Mouse (Mus musculus): ENCODE measurements around the gene Gm9833. TPM values are rescaled to one million over a fixed set of nuclear protein-coding genes. Genes with fewer than 3 reads are reported as not detected.

Gene Gm9833
- polyA plus RNA-seq, 1 experiment from 2014 or later: 6.8 TPM

- Histone ChIP-seq H3K9me3 (no peaks in the 10 kb centered on the region), H3K27me3 (peaks cover 3% of the 10 kb centered on the region; the same call in 1 of the 2 replicates), H3K4me2 (no peak overlapping the region), H3K27ac (no peak overlapping the region), H3K4me1 (replicated peaks) (no peaks in the 10 kb centered on the region), H3K4me3 (no peak overlapping the region), H3K36me3 (no peaks in the 10 kb centered on the region), H3K9ac (no peak overlapping the region)
- 53% methylated on average over 7 of the region's 7 CpGs for WGBS
- no peak for ATAC-seq (ENCODE audit: low FRiP score)
Measured at GRCm38 (mm10) chr3:10092499-10092898, 4.6 kb downstream of the Gm9833 start.

DNA sequence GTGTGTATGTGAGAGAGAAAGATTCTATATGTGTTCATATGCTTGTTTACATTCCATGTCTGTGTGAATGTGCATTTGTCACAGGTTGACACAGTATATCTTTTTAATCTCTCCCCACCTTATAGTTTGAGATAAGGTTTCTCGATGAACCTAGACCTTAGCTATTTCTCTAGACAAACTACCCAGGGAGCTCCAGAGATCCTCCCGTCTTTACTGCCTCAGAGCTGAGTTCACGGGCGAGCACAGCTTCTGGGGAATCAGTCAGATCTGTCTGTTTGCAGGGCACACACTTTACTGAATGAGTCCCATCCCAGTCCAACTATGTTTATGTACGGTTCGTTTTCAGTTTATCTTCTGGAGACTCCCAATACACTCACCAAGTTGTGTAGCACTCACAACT, 5.0 kb downstream of the Gm9833 start:
- Histone ChIP-seq H3K4me3 (no peak overlapping the region), H3K27me3 (no peaks in the 10 kb centered on the region), H3K36me3 (no peaks in the 10 kb centered on the region), H3K9me3 (no peaks in the 10 kb centered on the region), H3K9ac (no peak overlapping the region), H3K4me1 (replicated peaks) (no peaks in the 10 kb centered on the region), H3K4me2 (no peak overlapping the region), H3K27ac (no peak overlapping the region)
- 84% methylated on average over 6 of the region's 6 CpGs for WGBS
- no peak for ATAC-seq (ENCODE audit: low FRiP score)

DNA sequence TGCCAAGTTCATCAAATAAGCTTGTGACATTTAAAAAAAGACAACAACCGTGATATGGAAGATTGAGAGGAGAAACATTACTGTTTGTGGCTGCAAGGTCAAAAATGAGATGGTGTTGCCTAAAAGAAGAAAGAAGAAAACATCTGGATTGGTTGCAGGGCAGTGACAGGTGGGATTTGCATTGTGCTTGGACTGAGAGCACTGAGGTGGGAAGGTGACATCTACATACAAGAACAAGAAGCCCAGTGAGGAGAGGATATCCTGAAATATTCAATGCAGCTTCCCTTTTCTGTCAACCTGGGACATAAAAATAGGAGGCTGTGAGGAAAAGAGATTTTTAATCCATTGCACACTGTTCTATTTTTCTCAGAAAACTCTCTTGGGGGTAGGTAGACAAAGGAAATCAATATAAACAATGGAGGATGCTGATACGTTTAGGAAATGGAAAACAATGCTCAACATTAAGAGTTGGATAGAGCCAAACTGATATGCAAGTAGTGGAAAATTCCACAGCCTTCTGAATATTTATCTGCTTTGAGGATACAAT, 7.2 kb downstream of the Gm9833 start:
- ATAC-seq (ENCODE audit: low FRiP score): no peak
- Histone ChIP-seq H3K9me3 (no peaks in the 10 kb centered on the region), H3K9ac (no peak overlapping the region), H3K27ac (no peak overlapping the region), H3K36me3 (no peaks in the 10 kb centered on the region), H3K4me3 (no peak overlapping the region), H3K4me2 (no peak overlapping the region), H3K27me3 (no peaks in the 10 kb centered on the region), H3K4me1 (replicated peaks) (no peaks in the 10 kb centered on the region)
- 84% methylated on average over 2 of the region's 2 CpGs for WGBS

DNA sequence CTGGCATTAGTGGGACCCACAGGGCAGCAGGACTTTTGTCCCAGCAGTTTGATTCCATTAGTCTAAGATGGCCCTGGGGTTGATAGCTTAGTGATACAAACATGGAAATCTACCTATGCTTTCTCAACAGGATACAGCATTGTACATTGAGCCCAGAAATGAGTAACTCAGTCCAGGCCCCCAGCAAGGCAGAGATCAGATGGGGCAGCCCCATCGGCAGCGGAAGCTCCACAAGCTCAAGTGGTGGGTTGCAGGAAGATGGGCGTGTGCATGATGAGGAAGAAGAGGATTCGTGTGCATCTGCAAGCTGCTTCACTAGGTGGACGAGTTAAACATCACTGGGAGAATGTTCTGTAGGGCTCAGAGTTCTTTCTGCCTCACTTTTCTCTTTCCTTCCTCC, 11.8 kb downstream of the Gm9833 start:
- Histone ChIP-seq H3K27ac (no peak overlapping the region), H3K9me3 (no peaks in the 10 kb centered on the region), H3K4me3 (no peak overlapping the region), H3K9ac (no peak overlapping the region), H3K27me3 (no peaks in the 10 kb centered on the region), H3K4me1 (replicated peaks) (no peaks in the 10 kb centered on the region), H3K36me3 (no peaks in the 10 kb centered on the region), H3K4me2 (no peak overlapping the region)
- WGBS: 90% methylated on average over 5 of the region's 5 CpGs
- no peak for ATAC-seq (ENCODE audit: low FRiP score)

DNA sequence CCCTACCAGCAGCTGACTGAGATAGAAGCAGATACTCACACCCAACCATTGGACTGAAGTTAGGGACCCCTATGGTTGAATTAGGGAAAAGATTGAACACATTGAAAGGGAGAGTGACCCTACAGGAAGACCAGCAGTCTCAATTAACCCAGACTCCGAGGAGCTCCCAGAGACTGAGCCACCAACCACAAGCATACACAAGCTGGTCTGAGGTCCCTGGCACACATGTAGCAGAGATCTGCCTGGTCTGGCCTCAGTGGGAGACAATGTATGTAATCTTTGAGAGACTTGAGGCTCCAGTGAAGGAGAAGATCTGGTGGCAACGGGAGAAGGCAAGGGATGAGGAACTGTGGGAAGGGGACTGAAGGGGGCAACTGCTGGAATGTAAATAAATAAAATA, 23.7 kb downstream of the Gm9833 start:
- WGBS: 98% methylated on average over 2 of the region's 2 CpGs
- no peak overlapping the region for H3K4me2 ChIP-seq
- H3K36me3 ChIP-seq: no peaks in the 10 kb centered on the region
- H3K27me3 ChIP-seq: no peaks in the 10 kb centered on the region
- H3K9ac ChIP-seq: no peak overlapping the region
- no peak overlapping the region for H3K27ac ChIP-seq
- H3K4me1 ChIP-seq (replicated peaks): no peaks in the 10 kb centered on the region
- ATAC-seq (ENCODE audit: low FRiP score): no peak
- no peak overlapping the region for H3K4me3 ChIP-seq
- no peaks in the 10 kb centered on the region for H3K9me3 ChIP-seq

DNA sequence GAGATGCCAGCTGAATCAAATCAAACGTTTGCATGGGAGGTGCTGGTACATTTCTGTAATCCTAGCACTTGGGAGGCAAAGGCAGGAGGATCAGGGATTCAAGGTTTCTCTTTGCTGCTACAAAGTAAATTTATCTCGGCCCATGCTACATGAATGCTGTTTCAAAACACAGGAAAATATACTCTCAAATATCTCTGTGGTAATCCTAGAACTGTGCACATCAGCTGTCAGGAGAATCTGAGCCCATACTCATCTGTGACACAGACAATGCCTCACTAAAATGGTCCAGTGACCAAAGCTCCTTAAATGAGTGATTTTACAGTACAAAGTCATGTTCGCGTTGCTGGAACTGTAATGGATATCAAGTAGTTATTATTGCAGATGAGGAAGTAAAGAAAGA, 24.3 kb downstream of the Gm9833 start:
- no peaks in the 10 kb centered on the region for H3K4me1 ChIP-seq (replicated peaks)
- no peaks in the 10 kb centered on the region for H3K27me3 ChIP-seq
- H3K36me3 ChIP-seq: no peaks in the 10 kb centered on the region
- WGBS: 84% methylated on average over 4 of the region's 4 CpGs
- H3K4me2 ChIP-seq: no peak overlapping the region
- H3K27ac ChIP-seq: no peak overlapping the region
- no peak overlapping the region for H3K4me3 ChIP-seq
- H3K9me3 ChIP-seq: no peaks in the 10 kb centered on the region
- no peak overlapping the region for H3K9ac ChIP-seq
- ATAC-seq (ENCODE audit: low FRiP score): no peak

DNA sequence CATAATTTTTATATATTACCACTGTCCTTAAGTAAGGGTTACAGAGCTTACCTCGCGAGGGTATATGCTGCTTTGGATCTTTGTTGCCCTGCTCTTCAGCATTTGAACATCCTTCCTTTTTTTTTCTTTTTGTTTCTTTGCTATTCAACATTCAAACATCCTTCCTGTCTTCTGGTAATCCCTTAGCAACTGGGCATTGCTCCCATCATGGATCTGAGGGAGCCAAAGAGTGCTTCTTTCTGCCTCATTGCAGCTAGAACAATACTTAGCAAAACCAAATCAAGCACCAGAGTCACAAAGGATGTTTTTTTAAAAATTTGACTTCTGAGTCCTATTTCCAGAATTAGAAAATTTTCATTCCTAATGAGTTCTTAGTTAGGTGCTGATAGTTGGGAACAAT, 24.8 kb downstream of the Gm9833 start:
- Histone ChIP-seq H3K27ac (no peak overlapping the region), H3K9me3 (no peaks in the 10 kb centered on the region), H3K27me3 (no peaks in the 10 kb centered on the region), H3K4me3 (no peak overlapping the region), H3K4me1 (replicated peaks) (no peaks in the 10 kb centered on the region), H3K9ac (no peak overlapping the region), H3K36me3 (no peaks in the 10 kb centered on the region), H3K4me2 (no peak overlapping the region)
- WGBS: 78% methylated on average over 2 of the region's 2 CpGs
- no peak for ATAC-seq (ENCODE audit: low FRiP score)

- Histone ChIP-seq H3K9ac (no peak overlapping the region), H3K27me3 (no peaks in the 10 kb centered on the region), H3K4me2 (no peak overlapping the region), H3K9me3 (no peaks in the 10 kb centered on the region), H3K4me1 (replicated peaks) (no peaks in the 10 kb centered on the region), H3K4me3 (no peak overlapping the region), H3K27ac (no peak overlapping the region), H3K36me3 (no peaks in the 10 kb centered on the region)
- 92% methylated on average over 12 of the region's 12 CpGs for WGBS
- no peak for ATAC-seq (ENCODE audit: low FRiP score)
Measured at GRCm38 (mm10) chr3:10116531-10116930, 28.6 kb downstream of the Gm9833 start.

DNA sequence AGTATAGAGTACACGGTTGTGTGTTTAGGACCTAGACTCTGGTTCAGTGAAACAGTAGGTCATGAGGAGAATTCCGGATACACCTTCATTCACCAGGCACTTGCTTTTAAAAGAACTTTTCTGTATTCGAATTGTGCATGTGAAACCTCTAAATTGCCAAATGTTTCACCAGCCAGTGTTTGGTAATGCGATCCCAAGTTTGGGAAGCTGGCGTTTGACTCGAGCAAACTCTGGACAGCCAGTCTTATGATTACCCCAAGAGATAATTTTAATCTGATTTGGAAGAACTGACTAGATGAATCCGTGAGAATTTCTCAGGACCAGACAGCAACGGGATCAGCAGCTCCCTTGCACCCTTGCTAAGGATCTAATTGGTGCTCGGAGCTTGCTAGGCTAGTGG, 33.3 kb downstream of the Gm9833 start:
- WGBS: 93% methylated on average over 9 of the region's 9 CpGs
- no peaks in the 10 kb centered on the region for H3K36me3 ChIP-seq
- no peak overlapping the region for H3K4me3 ChIP-seq
- H3K9ac ChIP-seq: no peak overlapping the region
- H3K27me3 ChIP-seq: no peaks in the 10 kb centered on the region
- no peak for ATAC-seq (ENCODE audit: low FRiP score)
- no peak overlapping the region for H3K4me2 ChIP-seq
- H3K27ac ChIP-seq: no peak overlapping the region
- no peaks in the 10 kb centered on the region for H3K9me3 ChIP-seq
- no peaks in the 10 kb centered on the region for H3K4me1 ChIP-seq (replicated peaks)

DNA sequence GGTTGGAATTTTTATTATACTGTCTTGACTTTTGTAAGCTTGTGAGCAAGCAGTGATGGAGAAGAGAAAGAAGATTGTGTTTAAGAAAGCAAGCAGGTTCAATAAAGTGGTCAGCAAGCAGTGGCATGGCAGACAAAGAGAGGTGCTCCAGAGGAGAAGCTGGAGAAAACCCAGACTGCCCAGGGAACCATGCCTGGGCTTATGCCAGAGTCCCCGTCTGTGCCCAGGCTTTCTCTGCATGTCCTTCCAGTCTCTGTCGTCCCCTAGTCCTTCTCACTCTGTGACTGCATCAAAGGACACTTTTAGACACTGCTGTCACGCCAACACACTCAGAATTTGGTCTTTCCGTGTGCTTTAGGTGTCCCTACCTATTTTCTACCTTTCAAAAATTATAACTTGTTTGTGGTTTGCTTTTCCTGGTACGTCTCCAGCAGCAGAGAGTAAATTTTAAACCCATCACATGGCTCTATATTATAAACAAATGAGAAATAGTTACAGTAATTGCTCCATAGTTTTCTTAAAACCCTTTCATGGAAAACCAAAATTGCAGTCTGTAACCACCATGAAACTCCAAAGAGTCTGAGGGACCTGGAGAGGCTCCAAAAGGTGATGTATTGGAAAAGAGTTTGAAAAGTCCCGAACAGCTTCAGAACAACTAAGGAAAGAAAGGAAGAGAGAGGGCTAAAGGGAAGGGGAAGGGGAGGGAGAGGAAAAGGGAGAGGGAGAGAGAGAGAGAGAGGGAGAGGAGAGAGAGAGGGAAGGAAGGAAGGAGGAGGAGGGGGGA, 34.2 kb downstream of the Gm9833 start:
- no peaks in the 10 kb centered on the region for H3K9me3 ChIP-seq
- WGBS: 82% methylated on average over 6 of the region's 6 CpGs
- ATAC-seq (ENCODE audit: low FRiP score): no peak
- H3K36me3 ChIP-seq: no peaks in the 10 kb centered on the region
- no peak overlapping the region for H3K4me2 ChIP-seq
- H3K4me1 ChIP-seq (replicated peaks): no peaks in the 10 kb centered on the region
- no peak overlapping the region for H3K27ac ChIP-seq
- H3K9ac ChIP-seq: no peak overlapping the region
- no peaks in the 10 kb centered on the region for H3K27me3 ChIP-seq
- H3K4me3 ChIP-seq: no peak overlapping the region

GRCm38 (mm10) chr3:10123615-10124014, 35.7 kb downstream of the Gm9833 start:
- no peak overlapping the region for H3K4me2 ChIP-seq
- no peak overlapping the region for H3K4me3 ChIP-seq
- 93% methylated on average over 1 of the region's 1 CpGs for WGBS
- no peak for ATAC-seq (ENCODE audit: low FRiP score)
- H3K9me3 ChIP-seq: no peaks in the 10 kb centered on the region
- H3K36me3 ChIP-seq: no peaks in the 10 kb centered on the region
- H3K27ac ChIP-seq: no peak overlapping the region
- H3K27me3 ChIP-seq: no peaks in the 10 kb centered on the region
- no peaks in the 10 kb centered on the region for H3K4me1 ChIP-seq (replicated peaks)
- no peak overlapping the region for H3K9ac ChIP-seq

DNA sequence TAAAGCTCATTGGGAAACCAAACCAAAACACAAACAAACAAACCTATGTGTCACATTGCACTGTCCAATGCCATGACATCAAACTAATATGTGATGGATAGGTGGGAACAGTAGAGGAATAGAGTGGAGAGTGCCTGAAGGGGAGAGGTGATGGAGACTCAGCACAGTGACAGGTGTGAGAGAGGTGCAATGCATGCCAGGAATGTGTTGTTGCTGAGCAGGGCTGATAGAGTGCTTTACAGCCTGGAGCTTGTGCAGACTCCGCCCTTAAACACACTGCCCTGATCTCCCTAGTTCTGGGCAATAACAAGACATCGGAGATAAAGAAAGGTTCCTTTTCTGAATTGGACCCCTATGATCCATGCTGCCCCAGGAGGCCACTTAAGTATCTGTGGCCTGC, 36.2 kb downstream of the Gm9833 start:
- WGBS: 93% methylated on average over 2 of the region's 2 CpGs
- Histone ChIP-seq H3K4me3 (no peak overlapping the region), H3K4me1 (replicated peaks) (no peaks in the 10 kb centered on the region), H3K27me3 (no peaks in the 10 kb centered on the region), H3K9ac (no peak overlapping the region), H3K27ac (no peak overlapping the region), H3K4me2 (no peak overlapping the region), H3K9me3 (no peaks in the 10 kb centered on the region), H3K36me3 (no peaks in the 10 kb centered on the region)
- no peak for ATAC-seq (ENCODE audit: low FRiP score)

DNA sequence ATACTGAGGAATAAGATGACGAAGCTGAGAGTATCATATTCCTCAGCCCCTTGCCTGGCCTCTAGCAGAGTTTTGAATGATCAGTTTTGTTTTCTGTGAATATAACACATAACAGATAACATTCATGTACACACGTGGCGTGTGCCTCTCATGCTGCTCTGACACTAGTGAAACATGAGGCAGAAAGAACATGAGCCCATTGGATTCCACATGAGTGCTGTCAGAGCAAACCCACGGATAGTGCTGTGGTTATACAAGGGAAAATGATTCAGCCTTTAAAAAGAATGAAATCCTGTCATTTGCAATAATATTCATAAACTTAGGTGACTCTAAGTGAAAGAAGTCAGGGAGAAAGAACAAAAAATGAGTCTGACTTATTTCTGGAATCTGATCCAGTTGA, 37.4 kb downstream of the Gm9833 start:
- Histone ChIP-seq H3K4me3 (no peak overlapping the region), H3K4me1 (replicated peaks) (no peaks in the 10 kb centered on the region), H3K27ac (no peak overlapping the region), H3K4me2 (no peak overlapping the region), H3K9me3 (no peaks in the 10 kb centered on the region), H3K27me3 (no peaks in the 10 kb centered on the region), H3K36me3 (no peaks in the 10 kb centered on the region), H3K9ac (no peak overlapping the region)
- WGBS: 88% methylated on average over 4 of the region's 4 CpGs
- ATAC-seq (ENCODE audit: low FRiP score): no peak
